Mouse (Mus musculus) CH12.LX (cell line): ENCODE measurements around the gene Ankrd39. TPM values are rescaled to one million over a fixed set of nuclear protein-coding genes. Genes with fewer than 3 reads are reported as not detected.

Experiments
- DNase-seq: peaks from one replicate; pipeline ENCODE4 v3.0.0-alpha.2; 2013; ENCODE audit errors: extremely low read depth
- H3K27ac ChIP-seq: 2 replicates; pipeline ENCODE4 v1.5.1; 2012; ENCODE audit warnings: low read depth, mild to moderate bottlenecking, control low read depth, moderate library complexity; ENCODE audit not compliant: insufficient read depth
- H3K27me3 ChIP-seq: replicated peaks from 2 replicates; pipeline ENCODE3; 2012; ENCODE audit warnings: inconsistent platforms
- H3K36me3 ChIP-seq, 2 experiments: replicated peaks in 1 of 2; 2 replicates each; pipeline versions ENCODE3 to v1.6.1; 2012; ENCODE audit warnings: inconsistent platforms in 1 of 2, low read length in 1 of 2, mild to moderate bottlenecking in 1 of 2, mixed read lengths in 1 of 2, moderate library complexity in 1 of 2; ENCODE audit not compliant: control insufficient read depth in 1 of 2, insufficient read depth in 1 of 2
- H3K4me1 ChIP-seq, 2 experiments: 2 replicates each; pipeline ENCODE4 v1.6.1; 2012; ENCODE audit warnings: inconsistent platforms in 1 of 2, moderate library complexity in 1 of 2; ENCODE audit not compliant: insufficient read depth in 2 of 2, control insufficient read depth in 1 of 2
- H3K4me2 ChIP-seq: 2 replicates; pipeline ENCODE4 v1.6.1; 2012; ENCODE audit warnings: low read depth, mild to moderate bottlenecking, control low read depth; ENCODE audit not compliant: poor library complexity, insufficient read depth, severe bottlenecking
- H3K4me3 ChIP-seq, 3 experiments: fragments of 150-350 bp in 1 of 3; sonication (generic) in 1 of 3; replicated peaks in 1 of 3; 2 replicates each; pipeline versions ENCODE3 to v1.5.1; 2011 to 2012; ENCODE audit warnings: low read depth in 2 of 3, low read length in 2 of 3, mild to moderate bottlenecking in 2 of 3, moderate library complexity in 2 of 3, control low read depth in 1 of 3, improper control_type of control experiment in 1 of 3, inconsistent platforms in 1 of 3, mixed read lengths in 1 of 3; ENCODE audit not compliant: poor library complexity in 1 of 3
- H3K79me2 ChIP-seq: replicated peaks from 2 replicates; pipeline ENCODE4 v1.6.1; 2012; ENCODE audit warnings: mild to moderate bottlenecking, moderate library complexity; ENCODE audit not compliant: control insufficient read depth, poor library complexity, insufficient read depth, severe bottlenecking; ENCODE audit errors: extremely low read depth
- H3K9ac ChIP-seq: 2 replicates; pipeline ENCODE4 v1.6.1; 2012; ENCODE audit warnings: low read depth, mild to moderate bottlenecking, control low read depth, moderate library complexity; ENCODE audit not compliant: insufficient read depth
- H3K9me3 ChIP-seq: replicated peaks from 2 replicates; pipeline ENCODE3; 2012; ENCODE audit warnings: low read length, inconsistent platforms, mixed read lengths
- BHLHE40 ChIP-seq: IDR thresholded peaks from 2 replicates; pipeline ENCODE4 v1.6.1; 2011; ENCODE audit warnings: mild to moderate bottlenecking, low read depth, low read length, improper control_type of control experiment
- CHD1 ChIP-seq: IDR thresholded peaks from 2 replicates; pipeline ENCODE4 v1.6.1; 2012; ENCODE audit warnings: low read depth, low read length, improper control_type of control experiment, inconsistent platforms
- CTCF ChIP-seq, 2 experiments: IDR thresholded peaks in 1 of 2; conservative IDR thresholded peaks in 1 of 2; 2 replicates each; pipeline ENCODE4 v1.5.1; 2011 to 2012; ENCODE audit warnings: low read depth in 2 of 2, low read length in 2 of 2, improper control_type of control experiment in 1 of 2, inconsistent platforms in 1 of 2, mild to moderate bottlenecking in 1 of 2, moderate library complexity in 1 of 2
- ELF1 ChIP-seq: IDR thresholded peaks from 2 replicates; pipeline ENCODE4 v1.6.1; 2014; ENCODE audit warnings: low read depth, mild to moderate bottlenecking, inconsistent platforms, low read length, improper control_type of control experiment
- GABPA ChIP-seq: IDR thresholded peaks from 2 replicates; pipeline ENCODE4 v1.6.1; 2012; ENCODE audit warnings: low read depth, low read length, improper control_type of control experiment, inconsistent platforms; ENCODE audit not compliant: insufficient replicate concordance
- HCFC1 ChIP-seq: IDR thresholded peaks from 2 replicates; pipeline ENCODE4 v1.6.1; 2012; ENCODE audit warnings: low read depth, mild to moderate bottlenecking, inconsistent platforms, low read length, improper control_type of control experiment
- JUN ChIP-seq: IDR thresholded peaks from 2 replicates; pipeline ENCODE4 v1.6.1; 2011; ENCODE audit warnings: low read depth, mild to moderate bottlenecking, low read length, improper control_type of control experiment, moderate library complexity; ENCODE audit not compliant: insufficient read depth
- KAT2A ChIP-seq: IDR thresholded peaks from 2 replicates; pipeline ENCODE4 v1.6.1; 2012; ENCODE audit warnings: low read length, improper control_type of control experiment, inconsistent platforms; ENCODE audit not compliant: insufficient replicate concordance
- MAZ ChIP-seq: IDR thresholded peaks from 2 replicates; pipeline ENCODE4 v1.6.1; 2012; ENCODE audit warnings: low read depth, mild to moderate bottlenecking, inconsistent platforms, low read length, improper control_type of control experiment, moderate library complexity
- MYC ChIP-seq: IDR thresholded peaks from 2 replicates; pipeline ENCODE4 v1.6.1; 2011; ENCODE audit warnings: low read depth, mild to moderate bottlenecking, improper control_type of control experiment, low read length
- POLR2A ChIP-seq: IDR thresholded peaks from 2 replicates; pipeline ENCODE4 v1.6.1; 2011; ENCODE audit warnings: low read depth, mild to moderate bottlenecking, improper control_type of control experiment, low read length
- POLR2AphosphoS2 ChIP-seq: IDR thresholded peaks from 2 replicates; pipeline ENCODE4 v1.6.1; 2011; ENCODE audit warnings: low read depth, low read length, improper control_type of control experiment
- RCOR1 ChIP-seq: conservative IDR thresholded peaks from 2 replicates; pipeline ENCODE4 v1.6.1; 2012; ENCODE audit warnings: low read depth, mild to moderate bottlenecking, inconsistent platforms, low read length, improper control_type of control experiment
- SIN3A ChIP-seq: IDR thresholded peaks from 2 replicates; pipeline ENCODE4 v1.6.1; 2012; ENCODE audit warnings: low read length, improper control_type of control experiment, inconsistent platforms
- TCF12 ChIP-seq: IDR thresholded peaks from 2 replicates; pipeline ENCODE4 v1.6.1; 2014; ENCODE audit warnings: low read depth, mild to moderate bottlenecking, inconsistent platforms, low read length, improper control_type of control experiment
- USF1 ChIP-seq: IDR thresholded peaks from 2 replicates; pipeline ENCODE4 v1.6.1; 2014; ENCODE audit warnings: low read depth, mild to moderate bottlenecking, inconsistent platforms, low read length, improper control_type of control experiment
- USF2 ChIP-seq: conservative IDR thresholded peaks from 2 replicates; pipeline ENCODE4 v1.6.1; 2011; ENCODE audit warnings: low read depth, low read length, improper control_type of control experiment
- ZC3H11A ChIP-seq: IDR thresholded peaks from 2 replicates; pipeline ENCODE4 v1.6.1; 2012; ENCODE audit warnings: low read depth, mild to moderate bottlenecking, inconsistent platforms, low read length, improper control_type of control experiment
- ZKSCAN1 ChIP-seq: IDR thresholded peaks from 2 replicates; pipeline ENCODE4 v1.6.1; 2012; ENCODE audit warnings: low read depth, inconsistent platforms, low read length, improper control_type of control experiment, borderline replicate concordance
- ZMIZ1 ChIP-seq: IDR thresholded peaks from 2 replicates; pipeline ENCODE4 v1.6.1; 2012; ENCODE audit warnings: low read depth, mild to moderate bottlenecking, inconsistent platforms, low read length, improper control_type of control experiment
- ZNF384 ChIP-seq: IDR thresholded peaks from 2 replicates; pipeline ENCODE4 v1.6.1; 2012; ENCODE audit warnings: low read depth, low read length, improper control_type of control experiment, inconsistent platforms
- dilution Hi-C: fragments of 300-500 bp; cut with MboI; formaldehyde crosslinking; loops from 2 replicates; pipeline ENCODE4 v1.14.3; 2020; ENCODE audit warnings: low sequenced_read_pairs; ENCODE audit not compliant: extremely low pct_unique_long_range_greater_than_20kb, extremely low pct_ligation_motif_present
- in situ Hi-C: fragments of 300-500 bp; cut with MboI; formaldehyde crosslinking; loops from 3 replicates; pipeline ENCODE4 v1.14.3; 2019; ENCODE audit warnings: low sequenced_read_pairs, low pct_ligation_motif_present, low pct_unique_long_range_greater_than_20kb, mixed read lengths
- polyA plus RNA-seq: library from polyadenylated mRNA; unstranded; fragments of >175 nt; gene quantifications from 2 replicates; pipeline ENCODE4 v1.2.1, GENCODE M21; 2012; ENCODE audit warnings: low read depth; ENCODE audit not compliant: insufficient read length
- total RNA-seq, 2 experiments: library from RNA; depleted of rRNA; stranded (reverse); fragments of 300-350 nt in 1 of 2; fragments of >200 nt in 1 of 2; gene quantifications; 2 replicates each; pipeline ENCODE4 v1.2.3; 2012 to 2014

The Ankrd39 gene
- total and polyA plus RNA-seq, 3 experiments, result 4.3 to 14.8 (median 11.6) TPM

- no peak for TF ChIP-seq RCOR1
- no peak for TF ChIP-seq ZKSCAN1
- no peak for TF ChIP-seq GABPA
- peak; percentile 16; the same call in 1 of the 2 replicates for TF ChIP-seq ZC3H11A
- no peak for TF ChIP-seq POLR2A
- TF ChIP-seq CHD1, result no peak
- TF ChIP-seq BHLHE40, result no peak
Measured at GRCm38 (mm10) chr1:36501261-36501660, 46.0 kb downstream of the Ankrd39 start (continued).

GRCm38 (mm10) chr1:36497312-36497711 lies 49.9 kb downstream of the Ankrd39 start:
- in situ Hi-C loops (no loop called here), dilution Hi-C loops (no loop called here)
- Histone ChIP-seq H3K79me2 (no peaks in the 10 kb centered on the region), H3K9me3 (no peaks in the 10 kb centered on the region), H3K4me1 (no peaks in the 10 kb centered on the region), H3K36me3 (peaks cover 7 to 41% of the 10 kb centered on the region in 2 experiments), H3K4me3 (no peak overlapping the region), H3K9ac (no peak overlapping the region), H3K27ac (no peak overlapping the region), H3K4me2 (no peak overlapping the region), H3K27me3 (no peaks in the 10 kb centered on the region)
- DNase-seq, result no peak
- TF ChIP-seq ZMIZ1 (no peak), JUN (no peak), POLR2AphosphoS2 (no peak), USF1 (no peak), MYC (no peak), CTCF (conservative IDR thresholded peaks at IDR 0.05 in 1 of 2, IDR thresholded peaks at IDR 0.05 in 1 of 2; ENCODE audit: low read depth in 2 of 2, low read length in 2 of 2) (no peak), ELF1 (no peak), POLR2A (no peak), GABPA (no peak), KAT2A (no peak), ZC3H11A (no peak), ZNF384 (no peak), MAZ (no peak), HCFC1 (no peak), SIN3A (no peak), USF2 (no peak), RCOR1 (no peak), TCF12 (no peak)
